Mouse (Mus musculus) kidney, adult 2 months (tissue): ENCODE results near the gene Clpb.

Experiments
- CTCF ChIP-seq: fragments of 200-500 bp; conservative IDR thresholded peaks from 2 replicates; pipeline ENCODE4 v1.5.1; 2011; ENCODE audit warnings: low read depth, mild to moderate bottlenecking, control low read depth, low read length, moderate library complexity, mixed read lengths; ENCODE audit not compliant: insufficient read depth, insufficient read length
- POLR2A ChIP-seq: fragments of 200-500 bp; IDR thresholded peaks from one replicate; pipeline ENCODE4 v1.6.1; 2011; ENCODE audit warnings: low read depth, low read length, control low read depth

DNA sequence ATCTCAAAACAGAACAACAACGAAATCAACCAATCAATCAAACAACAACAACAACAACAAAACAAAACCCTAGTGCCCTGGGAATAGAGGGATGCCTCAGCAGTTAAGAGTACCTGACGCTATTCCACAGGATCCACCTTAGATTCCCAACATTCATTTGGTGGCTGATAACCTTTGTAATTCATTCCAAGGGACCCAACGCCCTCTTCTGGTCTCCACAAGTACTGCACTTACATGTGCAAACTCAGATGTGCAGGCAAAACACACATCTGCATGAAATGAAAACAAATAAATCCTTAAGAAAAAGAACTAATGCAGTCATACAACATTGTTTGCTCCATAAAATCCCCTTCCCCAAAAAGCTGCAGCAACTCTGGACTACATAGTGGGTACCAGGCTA is 12.9 kb upstream of the Clpb start:
- TF ChIP-seq CTCF (peak; percentile 35; the same call in 1 of the 2 replicates), POLR2A (no peak)
